Mouse (Mus musculus) frontal cortex, postnatal 25 days (tissue): Measurements from ENCODE around the gene Cpeb2.
A peak's percentile ranks its signal among the peaks of the same experiment; 100 is the strongest.

ENCODE experiments used
- DNase-seq, 2 experiments: peaks; one replicate each; pipeline ENCODE4 v3.0.0; 2022; ENCODE audit warnings: low spot score in 2 of 2

Gene Cpeb2

DNA sequence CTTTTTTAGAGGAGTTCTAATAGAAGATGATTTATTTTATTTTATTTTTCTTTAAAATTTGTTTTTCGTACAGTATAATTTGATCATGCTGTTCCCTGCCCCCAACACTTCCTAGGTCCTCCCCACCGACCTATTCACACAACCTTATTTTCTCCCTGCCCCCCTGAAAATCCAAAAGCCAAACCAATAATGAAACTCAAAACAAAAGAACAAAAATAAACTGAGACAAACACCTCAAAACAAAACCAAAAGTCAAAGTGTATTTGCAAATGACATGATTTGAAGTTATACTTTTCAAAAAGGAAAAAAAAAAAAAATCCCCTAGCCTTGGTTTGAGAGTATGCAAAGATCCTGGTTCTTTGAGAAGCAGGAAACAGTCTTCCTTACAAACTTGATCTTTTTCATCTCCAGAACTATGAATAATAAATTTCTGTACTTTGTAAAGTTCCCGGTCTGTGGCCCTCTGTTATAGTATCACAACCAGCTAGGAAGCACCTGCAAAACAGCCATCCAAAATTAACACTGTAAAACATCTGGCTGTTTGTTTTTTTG lies 91.4 kb downstream of the Cpeb2 start:
- no peak for DNase-seq

DNA sequence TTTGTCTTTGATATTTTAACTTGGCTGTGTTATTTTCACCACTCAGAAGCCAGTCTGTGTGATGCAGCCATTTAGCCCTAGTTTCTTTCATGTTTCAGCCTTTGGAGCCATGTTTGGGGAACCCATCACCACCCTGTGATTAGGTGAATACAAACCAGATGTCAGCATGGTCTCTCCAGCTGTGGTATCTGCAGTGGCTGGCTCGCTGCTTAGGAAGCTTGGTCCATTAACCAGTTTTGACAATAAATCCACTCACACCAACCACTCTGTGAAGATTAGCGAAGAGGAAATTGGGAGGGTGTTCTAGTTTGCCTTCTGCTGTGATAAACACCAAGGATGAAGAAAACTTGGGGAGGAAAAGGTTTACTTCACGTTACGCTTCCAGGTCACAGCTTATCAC lies 92.6 kb downstream of the Cpeb2 start:
- no peak for DNase-seq

DNA sequence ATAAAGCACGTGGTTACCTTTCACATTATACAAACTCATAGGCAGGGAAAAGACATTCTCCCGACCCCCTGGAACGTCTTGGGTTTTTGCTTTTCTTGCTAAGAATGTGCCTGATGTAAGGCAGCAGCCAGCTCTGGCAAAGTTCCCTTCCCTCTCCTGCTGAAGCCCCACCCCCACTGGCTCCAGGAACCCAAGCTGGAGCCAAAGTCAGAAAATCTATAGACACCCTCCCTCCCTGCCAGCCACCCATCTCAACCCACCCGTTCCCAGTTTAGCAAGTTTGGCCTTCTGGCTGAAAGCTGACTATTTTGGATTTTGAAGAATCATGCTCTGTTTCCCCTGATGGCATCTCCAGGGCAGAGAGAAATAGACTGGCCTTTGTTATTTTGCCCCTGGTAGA lies 95.6 kb downstream of the Cpeb2 start:
- peak in 1 of 2 experiments; percentile 19 for DNase-seq

DNA sequence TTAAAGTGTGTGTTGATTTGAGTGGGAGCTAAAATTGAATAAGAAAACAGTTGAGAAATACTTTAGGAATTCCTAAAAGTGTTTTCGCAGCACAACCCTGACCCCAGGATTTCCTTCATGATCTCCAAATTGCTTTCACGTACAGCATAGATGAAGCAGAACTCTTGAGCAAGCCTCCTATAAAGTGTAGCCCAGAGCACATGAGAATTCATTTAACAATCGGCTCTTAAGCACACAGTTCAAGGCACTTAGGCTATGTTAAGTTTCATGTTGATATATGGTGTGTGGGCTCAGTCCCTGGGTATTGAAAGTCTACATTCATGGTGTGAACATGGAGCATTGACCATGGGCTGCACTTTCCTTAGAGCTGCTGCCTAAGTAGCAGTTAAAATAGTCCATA lies 97.3 kb downstream of the Cpeb2 start:
- DNase-seq = no peak

DNA sequence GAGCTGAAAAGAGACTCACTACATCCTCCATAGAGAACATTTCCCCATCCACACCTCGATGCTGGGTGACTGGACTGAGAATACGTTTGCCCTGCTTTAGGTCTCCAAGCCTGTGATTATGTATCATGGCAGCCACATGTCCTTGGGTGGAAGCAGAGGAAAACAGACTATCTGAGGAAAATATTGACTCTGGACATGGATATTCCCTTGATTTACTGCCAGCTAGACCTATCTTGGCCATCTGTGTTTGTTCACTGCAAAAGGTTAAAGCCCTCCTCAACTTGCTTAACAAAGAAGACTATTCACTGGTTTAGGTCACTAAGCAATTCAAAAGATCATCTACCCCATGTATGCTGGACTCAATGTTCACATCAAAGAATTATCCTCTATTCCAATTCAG lies 101.5 kb downstream of the Cpeb2 start:
- no peak for DNase-seq

DNA sequence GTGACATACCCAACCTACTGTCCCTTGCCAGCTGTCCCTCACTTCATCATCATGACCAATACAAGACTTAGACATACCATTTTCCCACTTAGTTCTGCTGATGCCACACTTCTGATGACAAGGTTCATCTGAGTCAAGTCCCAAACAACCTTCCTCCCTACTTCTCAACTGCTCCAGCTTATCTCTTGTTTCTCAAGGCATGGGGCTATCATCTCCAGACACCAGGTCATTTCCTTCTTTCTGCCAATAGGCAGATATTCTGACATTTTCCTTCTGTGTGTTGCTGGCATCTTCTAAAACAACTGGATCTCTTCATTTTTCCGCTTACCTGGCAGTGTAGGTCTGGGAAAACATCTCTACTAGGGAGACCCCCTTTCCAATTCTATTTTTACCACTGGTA lies 104.2 kb downstream of the Cpeb2 start:
- no peak for DNase-seq

DNA sequence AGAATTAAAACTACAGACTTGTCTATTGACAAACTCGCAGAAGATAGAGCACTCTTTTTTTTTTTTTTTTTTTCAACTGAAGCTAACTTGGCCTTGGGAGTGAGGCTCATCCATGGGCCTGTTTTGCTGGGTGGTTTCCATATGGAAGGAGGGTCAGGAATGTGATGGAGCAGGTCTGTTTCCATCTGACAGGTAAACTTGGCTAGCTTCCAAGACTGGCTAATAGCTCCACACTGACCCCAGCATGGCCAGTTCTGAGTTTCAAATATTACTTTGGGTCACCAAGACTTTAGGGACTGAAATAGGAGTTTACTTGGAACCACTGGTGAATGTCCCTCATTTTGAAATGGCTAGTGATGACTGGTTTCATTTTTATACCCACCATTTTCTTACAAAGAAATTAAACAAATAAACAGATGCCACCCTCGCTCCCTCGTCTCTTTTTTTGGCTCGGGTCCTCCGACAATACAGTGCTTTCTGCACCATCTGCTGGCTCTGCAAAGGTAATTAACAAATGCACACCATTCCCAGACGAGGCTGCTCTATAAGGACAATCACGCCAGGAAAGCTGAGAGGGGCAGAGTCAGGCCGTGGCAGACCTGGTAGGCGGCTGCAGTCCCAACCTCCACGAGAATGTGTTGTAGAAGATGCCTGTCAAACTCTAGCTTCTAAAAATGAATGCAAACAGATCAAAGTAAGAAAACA lies 106.0 kb downstream of the Cpeb2 start:
- DNase-seq = no peak
